In genomic region chr12:111088731-111089141, GRCm38 (mm10) we compare ENCODE assay signal across 8 mouse cellular contexts. TPM values are rescaled to one million over a fixed set of nuclear protein-coding genes. Genes with fewer than 3 reads are reported as not detected.
A peak's percentile ranks its signal among the peaks of the same experiment; 100 is the strongest.
DNase-seq lines count a peak whose midpoint lies in the region; ATAC-seq and TF ChIP-seq lines count a peak whose summit lies in the region.

No protein-coding gene starts in this region.

- WGBS in cerebellum, adult 2 months, result 40% methylated on average over 3 of the region's 3 CpGs
- 42% methylated on average over 3 of the region's 3 CpGs for WGBS in hindbrain, embryonic 15.5 days
- 54% methylated on average over 3 of the region's 3 CpGs for WGBS in hindbrain, embryonic 12.5 days
- 20% methylated on average over 3 of the region's 3 CpGs for WGBS in liver, adult 2 months
- WGBS in liver, embryonic 11.5 days, result 71% methylated on average over 3 of the region's 3 CpGs
- 54% methylated on average over 3 of the region's 3 CpGs for WGBS in neural tube, embryonic 15.5 days

- no peaks in the 10 kb centered on the region for H3K27me3 ChIP-seq in cerebellum, adult 2 months (ENCODE audit: control insufficient read depth, insufficient read depth, low read length)
- H3K27me3 ChIP-seq in hindbrain, embryonic 15.5 days, result no peaks in the 10 kb centered on the region
- H3K27me3 ChIP-seq in hindbrain, embryonic 12.5 days, result no peaks in the 10 kb centered on the region
- no peaks in the 10 kb centered on the region for H3K27me3 ChIP-seq in liver, adult 2 months (ENCODE audit: control insufficient read depth, insufficient read depth, low read length)
- no peaks in the 10 kb centered on the region for H3K27me3 ChIP-seq in liver, embryonic 11.5 days (replicated peaks; ENCODE audit: control insufficient read depth, insufficient read depth, low read length)
- H3K27me3 ChIP-seq in neural tube, embryonic 15.5 days (replicated peaks), result no peaks in the 10 kb centered on the region

- 0 out of 2 replicates have a peak, but pooled peaks cover 4% of the 10 kb centered on the region for H3K4me1 ChIP-seq in cerebellum, adult 2 months (ENCODE audit: control insufficient read depth, insufficient read depth, low read length)
- peaks cover 19% of the 10 kb centered on the region for H3K4me1 ChIP-seq in hindbrain, embryonic 15.5 days (replicated peaks)
- H3K4me1 ChIP-seq in hindbrain, embryonic 12.5 days, result peaks cover 10% of the 10 kb centered on the region
- peaks cover 31% of the 10 kb centered on the region for H3K4me1 ChIP-seq in liver, adult 2 months (ENCODE audit: control insufficient read depth, insufficient read depth, low read length)
- peaks cover 14% of the 10 kb centered on the region for H3K4me1 ChIP-seq in liver, embryonic 11.5 days (replicated peaks; ENCODE audit: control insufficient read depth, insufficient read depth, low read length)
- peaks cover 13% of the 10 kb centered on the region for H3K4me1 ChIP-seq in neural tube, embryonic 15.5 days

- no peak for TF ChIP-seq POLR2A in cerebellum, adult 2 months (IDR thresholded peaks at IDR 0.05; ENCODE audit: borderline replicate concordance, insufficient read depth, low read length)
- no peak for TF ChIP-seq POLR2A in liver, adult 2 months (IDR thresholded peaks at IDR 0.05; ENCODE audit: extremely low read depth, insufficient read depth, low read length)

- no peak overlapping the region for H3K27ac ChIP-seq in cerebellum, adult 2 months (ENCODE audit: insufficient read depth, low read length)
- peak overlapping the region; percentile 27; the same call in 1 of the 2 replicates for H3K27ac ChIP-seq in hindbrain, embryonic 15.5 days (replicated peaks)
- no peak overlapping the region for H3K27ac ChIP-seq in hindbrain, embryonic 12.5 days
- peak overlapping the region; percentile 84 for H3K27ac ChIP-seq in liver, adult 2 months (replicated peaks; ENCODE audit: insufficient read depth, low read depth, low read length)
- H3K27ac ChIP-seq in liver, embryonic 11.5 days (ENCODE audit: low read depth, low read length), result no peak overlapping the region
- H3K27ac ChIP-seq in neural tube, embryonic 15.5 days (replicated peaks), result peak overlapping the region; percentile 28; the same call in 1 of the 2 replicates

- peaks cover 8% of the 10 kb centered on the region; the same call in 1 of the 2 replicates for H3K79me2 ChIP-seq in liver, adult 2 months (ENCODE audit: control insufficient read depth, insufficient read depth, low read length)

- peak; percentile 8 for DNase-seq in cerebellum, adult 9-10 months
- no peak for DNase-seq in cerebellum, adult 2 months
- no peak for DNase-seq in liver, adult 2 months (ENCODE audit: extremely low read depth, low read depth, low spot score)
- DNase-seq in liver, embryonic 11.5 days (ENCODE audit: low spot score), result no peak
- no peak for DNase-seq in gastrocnemius, adult 18-20 months (ENCODE audit: low spot score)

- no peak overlapping the region for H3K9ac ChIP-seq in hindbrain, embryonic 15.5 days
- no peak overlapping the region for H3K9ac ChIP-seq in hindbrain, embryonic 12.5 days
- H3K9ac ChIP-seq in liver, adult 2 months (ENCODE audit: low read depth, low read length), result no peak overlapping the region
- no peak overlapping the region for H3K9ac ChIP-seq in liver, embryonic 11.5 days (ENCODE audit: low read depth, low read length)
- no peak overlapping the region for H3K9ac ChIP-seq in neural tube, embryonic 15.5 days (replicated peaks)

- no peaks in the 10 kb centered on the region for H3K9me3 ChIP-seq in hindbrain, embryonic 15.5 days
- no peaks in the 10 kb centered on the region for H3K9me3 ChIP-seq in hindbrain, embryonic 12.5 days (replicated peaks)
- no peaks in the 10 kb centered on the region for H3K9me3 ChIP-seq in liver, embryonic 11.5 days (ENCODE audit: control insufficient read depth, low read length)
- no peaks in the 10 kb centered on the region for H3K9me3 ChIP-seq in neural tube, embryonic 15.5 days (replicated peaks)

- no peak overlapping the region for H3K4me3 ChIP-seq in cerebellum, adult 2 months (replicated peaks; ENCODE audit: insufficient read depth, low read depth, low read length)
- no peak overlapping the region for H3K4me3 ChIP-seq in hindbrain, embryonic 15.5 days
- no peak overlapping the region for H3K4me3 ChIP-seq in hindbrain, embryonic 12.5 days
- H3K4me3 ChIP-seq in liver, adult 2 months (ENCODE audit: insufficient read depth, low read depth, low read length), result no peak overlapping the region
- no peak overlapping the region for H3K4me3 ChIP-seq in liver, embryonic 11.5 days (ENCODE audit: low read depth, low read length)
- no peak overlapping the region for H3K4me3 ChIP-seq in neural tube, embryonic 15.5 days (replicated peaks)

- no peaks in the 10 kb centered on the region for H3K36me3 ChIP-seq in hindbrain, embryonic 15.5 days
- peaks cover 5% of the 10 kb centered on the region for H3K36me3 ChIP-seq in hindbrain, embryonic 12.5 days
- no peaks in the 10 kb centered on the region; the same call in 1 of the 2 replicates for H3K36me3 ChIP-seq in liver, adult 2 months (ENCODE audit: control insufficient read depth, insufficient read depth, low read length)
- H3K36me3 ChIP-seq in liver, embryonic 11.5 days (ENCODE audit: control insufficient read depth, insufficient read depth, low read length), result peaks cover 9% of the 10 kb centered on the region; the same call in 1 of the 2 replicates
- peaks cover 3% of the 10 kb centered on the region; the same call in 1 of the 2 replicates for H3K36me3 ChIP-seq in neural tube, embryonic 15.5 days

- no peak for TF ChIP-seq CTCF in cerebellum, adult 2 months (IDR thresholded peaks at IDR 0.05; ENCODE audit: borderline replicate concordance, insufficient read depth, low read depth, low read length)
- TF ChIP-seq CTCF in liver, adult 2 months (IDR thresholded peaks at IDR 0.05; ENCODE audit: low read depth, low read length), result no peak

- H3K4me2 ChIP-seq in hindbrain, embryonic 15.5 days, result no peak overlapping the region
- H3K4me2 ChIP-seq in hindbrain, embryonic 12.5 days (replicated peaks), result no peak overlapping the region
- no peak overlapping the region for H3K4me2 ChIP-seq in liver, embryonic 11.5 days
- no peak overlapping the region for H3K4me2 ChIP-seq in neural tube, embryonic 15.5 days

- no peak for ATAC-seq in hindbrain, embryonic 15.5 days (ENCODE audit: low FRiP score, low read depth)
- ATAC-seq in hindbrain, embryonic 12.5 days (ENCODE audit: low FRiP score), result no peak
- ATAC-seq in liver, embryonic 11.5 days (replicated peaks; ENCODE audit: low FRiP score), result no peak
- no peak for ATAC-seq in neural tube, embryonic 15.5 days (ENCODE audit: low FRiP score)

RNA-seq across cellular contexts. Expression of gene Rcor1, which starts 49.6 kb away (rescaled TPM):
- 15.8 and 16.7 TPM in 2 replicates for polyA plus RNA-seq in cerebellum, adult 2 months (2012; rRNA removed)
- 5.7 and 5.9 TPM in 2 replicates for polyA plus RNA-seq in hindbrain, embryonic 15.5 days (2015; fragmentation: Nextera tagmentation; extraction: Ambion mirVana)
- 8.8 and 10.0 TPM in 2 replicates for polyA plus RNA-seq in hindbrain, embryonic 12.5 days (2016; fragmentation: Nextera tagmentation; extraction: Ambion mirVana)
- total RNA-seq in liver, adult 2 months (2014; rRNA removed), result 4.4 and 5.9 TPM in 2 replicates
- polyA plus RNA-seq in liver, adult 2 months (2012; rRNA removed), result 3.4 and 5.3 TPM in 2 replicates
- 17.4 and 18.2 TPM in 2 replicates for polyA plus RNA-seq in liver, embryonic 11.5 days (2014; fragmentation: Nextera tagmentation; extraction: Ambion mirVana)
- 4.5 and 6.0 TPM in 2 replicates for polyA plus RNA-seq in neural tube, embryonic 15.5 days (2015; fragmentation: Nextera tagmentation; extraction: Ambion mirVana)
- total RNA-seq in gastrocnemius, adult 18-20 months (2021), result 1 to 10 TPM; 6.1 to 8.1 TPM

Comparison
In these comparisons a context has a peak if more than half of its experiments do, and no peak if none do; other contexts are left out.
1. H3K27ac ChIP-seq: peak in hindbrain, embryonic 15.5 days (single experiment), liver, adult 2 months (single experiment) and neural tube, embryonic 15.5 days (single experiment); none in cerebellum, adult 2 months (single experiment), hindbrain, embryonic 12.5 days (single experiment) and liver, embryonic 11.5 days (single experiment).